Mouse (Mus musculus) limb, embryonic 15.5 days (tissue): ENCODE measurements at regions not wholly inside any gene's neighbourhood (a gene's known extent, or its start where the extent isn't known, plus 50 kb on each side); places are given as distances from the start of the nearest gene placed in this dataset.

Experiments
- ATAC-seq: fragments of 200-750 bp; cut with Nextera tagmentation; 2 replicates; pipeline ENCODE4 v1.8.0; 2017; ENCODE audit warnings: low read depth, moderate TSS enrichment; ENCODE audit not compliant: insufficient number of reproducible peaks, low FRiP score, low TSS enrichment
- H3K27ac ChIP-seq: fragments of 300-500 bp; sonication (generic); 2 replicates; pipeline ENCODE4 v1.5.1; 2015; ENCODE audit warnings: moderate library complexity, mild to moderate bottlenecking, inconsistent platforms
- H3K27me3 ChIP-seq: fragments of 300-500 bp; sonication (generic); 2 replicates; pipeline ENCODE4 v1.6.1; 2015; ENCODE audit warnings: inconsistent platforms
- H3K36me3 ChIP-seq: fragments of 300-500 bp; sonication (generic); 2 replicates; pipeline ENCODE4 v1.6.1; 2015; ENCODE audit warnings: inconsistent platforms
- H3K4me1 ChIP-seq: fragments of 300-500 bp; sonication (generic); 2 replicates; pipeline ENCODE4 v1.6.1; 2015; ENCODE audit warnings: inconsistent platforms
- H3K4me2 ChIP-seq: fragments of 300-500 bp; sonication (generic); 2 replicates; pipeline ENCODE4 v1.6.1; 2015; ENCODE audit warnings: mild to moderate bottlenecking, inconsistent platforms
- H3K4me3 ChIP-seq: fragments of 300-500 bp; sonication (generic); 2 replicates; pipeline ENCODE4 v1.5.1; 2015; ENCODE audit warnings: mild to moderate bottlenecking, inconsistent platforms
- H3K9ac ChIP-seq: fragments of 300-500 bp; sonication (generic); 2 replicates; pipeline ENCODE4 v1.6.1; 2015; ENCODE audit warnings: inconsistent platforms
- H3K9me3 ChIP-seq: fragments of 300-500 bp; sonication (generic); 2 replicates; pipeline ENCODE4 v1.6.1; 2016; ENCODE audit warnings: inconsistent platforms
- WGBS: fragments of 180-500 bp; shearing (Covaris S2); methylation state at CpG from one replicate; pipeline ENCODE4 v1.1.7; 2015; 5-methylcytosine and 5-hydroxymethylcytosine counted together

DNA sequence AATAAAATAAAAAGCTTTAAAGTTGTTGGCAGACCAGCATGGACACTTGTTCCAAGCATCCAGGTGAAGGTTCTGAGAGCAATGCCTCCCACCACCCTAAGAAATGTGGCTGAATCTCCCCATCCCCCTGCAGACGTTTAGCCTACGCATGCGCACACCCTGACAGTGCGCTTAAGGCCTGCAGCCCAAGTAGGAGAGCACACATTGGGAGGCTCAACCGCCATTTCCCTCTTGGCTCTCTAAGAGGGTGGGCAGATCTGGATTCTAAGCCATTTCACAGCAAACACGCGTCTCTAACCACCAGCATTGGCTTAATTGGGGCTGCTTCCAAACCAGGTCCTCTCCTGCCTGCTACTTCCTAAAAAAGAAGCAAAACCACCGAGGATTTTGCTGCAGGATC lies 106.6 kb downstream of the Barhl2 start:
- H3K4me3 ChIP-seq: no peak overlapping the region
- no peak overlapping the region for H3K27ac ChIP-seq
- no peaks in the 10 kb centered on the region for H3K36me3 ChIP-seq
- 73% methylated on average over 8 of the region's 8 CpGs for WGBS
- H3K4me2 ChIP-seq: no peak overlapping the region
- ATAC-seq: no peak
- H3K27me3 ChIP-seq: no peaks in the 10 kb centered on the region
- no peaks in the 10 kb centered on the region for H3K4me1 ChIP-seq
- H3K9ac ChIP-seq: no peak overlapping the region
- no peaks in the 10 kb centered on the region for H3K9me3 ChIP-seq

DNA sequence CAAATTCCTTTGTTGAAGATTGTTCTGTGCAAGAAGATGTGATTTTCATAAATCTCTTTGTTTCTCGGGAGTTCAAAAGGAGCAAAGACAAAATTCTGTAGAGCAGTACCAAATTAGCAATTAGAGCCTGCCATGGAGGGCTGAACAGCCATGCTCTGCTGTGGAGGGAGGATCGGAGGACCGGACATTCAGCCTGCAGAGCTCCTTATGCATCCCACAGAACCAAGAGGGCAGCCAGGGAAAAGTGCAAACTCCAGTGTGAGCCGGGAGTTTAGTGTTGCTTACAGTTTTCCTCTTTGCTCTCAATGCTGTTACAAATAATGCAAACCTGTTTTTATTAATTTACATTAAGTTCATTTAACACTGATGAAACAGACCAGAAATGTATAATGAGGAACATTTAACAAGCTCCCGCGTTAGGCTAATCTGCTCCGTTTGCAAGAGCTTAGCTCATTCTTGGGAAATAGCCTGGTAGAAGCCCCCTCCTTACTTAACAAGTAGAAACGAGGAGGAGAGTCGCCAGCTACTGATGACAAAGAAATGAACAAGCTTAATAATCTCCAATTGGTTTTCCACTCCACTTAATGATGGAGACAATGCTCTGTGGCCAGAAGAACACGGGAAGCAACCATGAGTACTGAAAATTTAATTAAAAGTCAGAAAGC lies 108.0 kb downstream of the Barhl2 start:
- Histone ChIP-seq H3K9ac (no peak overlapping the region), H3K4me2 (no peak overlapping the region), H3K27me3 (peaks cover 4% of the 10 kb centered on the region), H3K27ac (no peak overlapping the region), H3K36me3 (no peaks in the 10 kb centered on the region), H3K4me3 (no peak overlapping the region), H3K4me1 (no peaks in the 10 kb centered on the region), H3K9me3 (no peaks in the 10 kb centered on the region)
- no peak for ATAC-seq
- WGBS: 33% methylated on average over 10 of the region's 10 CpGs

DNA sequence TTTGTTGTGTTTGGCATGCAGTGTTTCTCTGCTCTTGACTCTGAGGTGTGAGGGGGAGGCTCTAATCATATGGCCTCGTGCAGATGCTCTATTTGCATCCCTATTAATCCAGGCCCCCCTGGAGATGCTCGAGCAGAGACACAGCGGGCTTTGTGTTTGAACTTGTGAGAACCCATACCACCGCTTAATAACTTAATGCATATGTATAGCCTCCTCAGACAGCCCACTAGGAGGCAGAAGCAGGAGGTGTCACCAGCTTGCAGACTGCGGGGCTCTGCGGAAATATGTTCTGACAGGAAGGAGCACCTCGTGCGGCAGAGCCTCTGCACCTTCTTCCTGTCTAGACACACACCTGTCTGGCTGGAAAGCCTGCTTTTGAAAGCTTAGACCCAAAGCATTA lies 113.7 kb downstream of the Barhl2 start:
- Histone ChIP-seq H3K9me3 (no peaks in the 10 kb centered on the region), H3K27ac (no peak overlapping the region), H3K36me3 (no peaks in the 10 kb centered on the region), H3K4me3 (no peak overlapping the region), H3K4me1 (no peaks in the 10 kb centered on the region), H3K9ac (no peak overlapping the region), H3K27me3 (peaks cover 14% of the 10 kb centered on the region), H3K4me2 (no peak overlapping the region)
- 5% methylated on average over 8 of the region's 8 CpGs for WGBS
- no peak for ATAC-seq

DNA sequence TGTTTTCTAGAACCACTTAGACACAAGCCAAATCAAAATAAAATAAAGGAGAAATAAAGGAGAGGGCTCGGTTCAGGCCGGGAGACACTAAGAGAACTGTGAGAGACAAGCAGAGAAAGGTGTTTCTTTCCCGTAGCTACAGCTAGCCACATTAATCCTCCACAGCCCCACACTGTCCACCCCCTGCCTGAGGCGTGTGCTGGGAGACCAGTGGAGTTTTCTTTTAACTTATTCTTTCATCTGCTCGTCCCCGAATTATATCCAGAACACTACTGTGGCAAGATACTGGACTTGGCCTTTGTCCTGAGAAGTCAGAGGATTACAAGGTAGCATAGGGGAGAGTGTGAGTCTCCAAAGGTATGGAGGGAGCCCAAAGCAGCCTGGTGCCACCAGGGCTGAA lies 114.4 kb downstream of the Barhl2 start:
- 29% methylated on average over 6 of the region's 6 CpGs for WGBS
- Histone ChIP-seq H3K36me3 (no peaks in the 10 kb centered on the region), H3K9ac (no peak overlapping the region), H3K27me3 (peaks cover 14% of the 10 kb centered on the region), H3K9me3 (no peaks in the 10 kb centered on the region), H3K4me3 (no peak overlapping the region), H3K27ac (no peak overlapping the region), H3K4me2 (no peak overlapping the region), H3K4me1 (no peaks in the 10 kb centered on the region)
- ATAC-seq: no peak

DNA sequence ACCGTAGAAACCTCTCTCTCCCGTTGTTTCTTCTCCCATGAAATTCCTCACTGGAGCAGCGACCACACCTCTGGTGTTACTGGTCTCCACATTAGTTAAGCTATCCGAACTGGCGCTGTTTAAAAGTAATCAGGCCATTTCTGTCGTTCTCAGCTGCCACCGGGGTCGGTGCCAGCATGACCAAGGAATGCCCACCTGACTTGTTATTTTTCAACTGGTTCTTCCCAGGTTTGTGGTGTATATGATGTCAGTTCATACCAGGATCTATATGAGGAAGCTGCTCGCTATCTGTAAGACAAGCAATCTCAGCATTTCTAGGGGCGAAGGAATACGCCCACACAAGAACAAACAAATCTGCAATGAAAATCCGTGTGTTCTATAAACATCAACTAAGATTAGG lies 116.6 kb downstream of the Barhl2 start:
- Histone ChIP-seq H3K9me3 (no peaks in the 10 kb centered on the region), H3K4me3 (no peak overlapping the region), H3K27ac (no peak overlapping the region), H3K4me2 (no peak overlapping the region), H3K9ac (no peak overlapping the region), H3K27me3 (peaks cover 14% of the 10 kb centered on the region), H3K4me1 (no peaks in the 10 kb centered on the region), H3K36me3 (no peaks in the 10 kb centered on the region)
- no peak for ATAC-seq
- WGBS: 63% methylated on average over 12 of the region's 12 CpGs

DNA sequence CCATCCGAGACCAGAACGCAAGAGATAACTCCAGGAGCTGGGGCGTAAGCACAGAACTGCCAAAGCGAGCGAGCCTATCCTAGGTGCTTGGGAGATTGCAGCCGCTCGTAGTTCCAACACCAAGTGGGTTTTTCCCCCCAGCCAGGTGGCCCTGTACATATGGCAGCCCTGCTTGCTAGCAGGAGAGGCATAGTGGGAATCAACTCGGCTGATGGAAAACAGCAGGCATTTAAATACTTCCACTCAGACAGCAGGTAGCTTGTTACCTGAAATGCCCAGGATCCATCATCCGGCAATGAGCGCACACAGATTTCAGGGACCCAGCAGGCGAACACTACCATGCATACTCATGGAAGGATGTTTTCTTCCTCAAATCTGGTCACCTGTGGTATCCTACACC lies 122.3 kb downstream of the Barhl2 start:
- H3K4me1 ChIP-seq: 0 out of 2 replicates have a peak, but pooled peaks cover 3% of the 10 kb centered on the region
- H3K4me2 ChIP-seq: no peak overlapping the region
- H3K27ac ChIP-seq: no peak overlapping the region
- H3K36me3 ChIP-seq: no peaks in the 10 kb centered on the region
- H3K9me3 ChIP-seq: no peaks in the 10 kb centered on the region
- H3K9ac ChIP-seq: no peak overlapping the region
- WGBS: 76% methylated on average over 11 of the region's 11 CpGs
- no peaks in the 10 kb centered on the region for H3K27me3 ChIP-seq
- no peak for ATAC-seq
- H3K4me3 ChIP-seq: no peak overlapping the region

DNA sequence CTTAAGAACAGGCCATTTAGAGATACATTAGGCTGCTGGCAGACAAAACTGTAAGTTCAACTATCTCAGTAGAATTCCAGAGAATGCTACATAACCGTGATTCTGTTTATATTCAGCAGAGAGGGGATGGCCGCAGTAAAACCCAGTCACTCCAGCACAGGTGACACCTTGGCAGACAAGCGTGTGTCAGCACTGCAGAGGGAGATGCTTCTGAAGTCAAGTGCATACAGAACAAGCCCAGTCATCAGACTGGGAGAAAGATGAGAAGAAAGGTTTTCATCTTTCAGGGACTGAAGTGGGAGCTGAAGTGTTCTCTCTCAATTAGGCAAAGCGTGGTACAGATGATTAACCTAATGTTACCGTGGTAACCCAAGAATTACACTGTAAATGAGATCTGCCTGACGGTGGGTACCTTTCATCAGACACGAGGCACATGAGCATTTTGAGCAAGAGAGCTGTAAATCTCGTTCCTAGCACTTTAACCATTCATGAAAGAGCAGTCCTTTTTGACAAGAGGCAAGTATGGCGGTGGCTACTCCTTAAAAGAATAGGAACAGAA lies 130.3 kb downstream of the Barhl2 start:
- Histone ChIP-seq H3K4me1 (no peaks in the 10 kb centered on the region), H3K9me3 (no peaks in the 10 kb centered on the region), H3K4me2 (no peak overlapping the region), H3K27ac (no peak overlapping the region), H3K4me3 (no peak overlapping the region), H3K27me3 (no peaks in the 10 kb centered on the region), H3K9ac (no peak overlapping the region), H3K36me3 (no peaks in the 10 kb centered on the region)
- no peak for ATAC-seq
- 56% methylated on average over 9 of the region's 9 CpGs for WGBS

DNA sequence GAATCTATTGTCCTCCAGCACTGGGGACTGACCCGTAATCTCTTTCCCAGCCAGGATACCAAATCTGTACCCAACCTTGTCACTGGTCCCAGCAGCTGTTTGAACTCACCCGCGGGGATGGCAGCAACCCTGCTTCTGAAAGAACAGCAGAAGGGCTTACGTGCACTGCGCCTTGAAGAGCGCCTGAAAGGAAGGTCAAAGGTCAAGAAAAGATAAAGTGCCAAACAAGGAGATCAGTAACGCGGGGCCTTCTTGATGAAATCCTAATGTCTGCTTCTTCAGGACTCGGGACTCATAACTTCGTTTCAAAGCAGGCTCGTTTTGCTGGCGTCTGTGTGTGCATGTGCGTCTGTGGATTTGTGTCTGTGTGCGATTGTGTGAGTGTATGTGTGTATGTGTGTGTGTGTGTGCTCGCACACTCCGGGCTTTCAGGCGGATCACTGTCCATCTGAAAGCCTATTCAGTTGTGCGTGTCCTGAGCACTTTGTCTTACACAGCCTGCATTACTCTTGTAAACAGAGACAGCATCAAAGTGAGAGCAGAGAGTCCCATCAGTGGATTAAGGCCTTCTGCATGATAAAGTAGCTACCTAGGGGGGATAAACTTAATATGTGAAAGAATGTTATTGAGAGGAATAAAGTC lies 135.3 kb downstream of the Barhl2 start:
- 49% methylated on average over 18 of the region's 18 CpGs for WGBS
- Histone ChIP-seq H3K36me3 (no peaks in the 10 kb centered on the region), H3K27ac (no peak overlapping the region), H3K9ac (no peak overlapping the region), H3K4me3 (no peak overlapping the region), H3K9me3 (no peaks in the 10 kb centered on the region), H3K27me3 (no peaks in the 10 kb centered on the region), H3K4me1 (no peaks in the 10 kb centered on the region), H3K4me2 (no peak overlapping the region)
- ATAC-seq: no peak

DNA sequence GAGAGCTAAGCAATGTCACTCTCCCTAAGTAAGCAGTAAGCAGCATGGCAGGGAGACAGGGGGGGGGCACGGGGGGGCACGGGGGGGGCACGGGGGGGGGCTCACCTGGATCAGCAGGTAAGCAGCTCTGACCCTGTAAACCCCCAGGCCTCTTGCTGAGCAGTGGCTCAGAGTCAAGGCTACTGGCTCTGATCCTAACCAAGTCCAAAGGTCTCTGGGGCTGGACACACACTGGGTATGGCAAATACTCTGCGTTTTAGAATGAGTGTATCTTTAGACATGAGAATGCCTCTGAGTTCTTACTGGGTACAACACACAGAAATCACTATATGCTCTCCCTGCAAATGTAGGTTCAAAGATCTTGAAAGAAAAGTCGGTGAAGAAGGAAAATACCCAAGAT lies 136.5 kb downstream of the Barhl2 start:
- no peaks in the 10 kb centered on the region for H3K36me3 ChIP-seq
- no peak overlapping the region for H3K9ac ChIP-seq
- no peak overlapping the region for H3K4me2 ChIP-seq
- H3K9me3 ChIP-seq: no peaks in the 10 kb centered on the region
- no peak for ATAC-seq
- no peaks in the 10 kb centered on the region for H3K4me1 ChIP-seq
- no peaks in the 10 kb centered on the region for H3K27me3 ChIP-seq
- no peak overlapping the region for H3K27ac ChIP-seq
- WGBS: 47% methylated on average over 5 of the region's 5 CpGs
- H3K4me3 ChIP-seq: no peak overlapping the region

DNA sequence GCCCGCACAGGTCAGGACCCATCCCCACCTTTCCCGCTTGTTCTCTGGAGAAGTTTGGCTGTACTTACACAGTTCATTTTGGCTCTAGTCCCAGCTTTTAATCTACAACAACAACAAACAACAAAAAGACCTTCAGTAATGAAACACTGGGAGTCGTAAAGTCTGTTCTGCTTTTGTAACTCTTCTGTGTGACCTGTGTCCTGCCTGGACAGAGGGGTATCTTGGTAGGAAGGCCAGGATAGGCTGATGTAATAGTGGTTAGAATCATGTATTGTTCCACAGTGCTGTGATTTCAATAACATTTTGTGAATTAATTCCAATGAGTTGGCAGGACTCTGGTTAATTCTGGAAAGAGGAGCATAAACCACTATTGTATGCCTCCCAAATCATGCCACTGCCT lies 136.9 kb downstream of the Barhl2 start:
- Histone ChIP-seq H3K27ac (no peak overlapping the region), H3K27me3 (no peaks in the 10 kb centered on the region), H3K9ac (no peak overlapping the region), H3K4me3 (no peak overlapping the region), H3K36me3 (no peaks in the 10 kb centered on the region), H3K4me2 (no peak overlapping the region), H3K4me1 (no peaks in the 10 kb centered on the region), H3K9me3 (no peaks in the 10 kb centered on the region)
- ATAC-seq: no peak
- WGBS: 60% methylated on average over 3 of the region's 3 CpGs

DNA sequence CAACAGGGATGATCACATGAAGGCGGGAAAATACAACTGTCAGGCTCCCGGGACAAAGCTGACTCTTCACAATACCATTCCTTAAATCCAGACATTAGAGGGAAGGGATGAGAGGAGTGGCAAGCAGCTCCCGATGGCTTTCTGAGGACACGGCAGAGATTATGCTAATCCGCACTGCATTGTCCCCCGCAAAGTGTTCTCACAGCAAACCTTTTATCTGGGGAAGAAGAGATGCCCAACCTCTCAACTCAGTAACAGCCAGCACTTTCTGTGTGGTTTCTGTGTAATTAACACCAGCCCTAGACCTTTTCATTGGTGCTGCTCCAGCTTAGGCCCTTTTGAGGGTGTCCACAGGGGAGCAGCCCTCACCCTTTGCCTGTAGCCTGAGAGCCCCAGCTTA lies 137.9 kb downstream of the Barhl2 start:
- Histone ChIP-seq H3K27me3 (no peaks in the 10 kb centered on the region), H3K9ac (no peak overlapping the region), H3K9me3 (no peaks in the 10 kb centered on the region), H3K4me2 (no peak overlapping the region), H3K4me1 (no peaks in the 10 kb centered on the region), H3K27ac (no peak overlapping the region), H3K4me3 (no peak overlapping the region), H3K36me3 (no peaks in the 10 kb centered on the region)
- no peak for ATAC-seq
- WGBS: 42% methylated on average over 6 of the region's 6 CpGs

DNA sequence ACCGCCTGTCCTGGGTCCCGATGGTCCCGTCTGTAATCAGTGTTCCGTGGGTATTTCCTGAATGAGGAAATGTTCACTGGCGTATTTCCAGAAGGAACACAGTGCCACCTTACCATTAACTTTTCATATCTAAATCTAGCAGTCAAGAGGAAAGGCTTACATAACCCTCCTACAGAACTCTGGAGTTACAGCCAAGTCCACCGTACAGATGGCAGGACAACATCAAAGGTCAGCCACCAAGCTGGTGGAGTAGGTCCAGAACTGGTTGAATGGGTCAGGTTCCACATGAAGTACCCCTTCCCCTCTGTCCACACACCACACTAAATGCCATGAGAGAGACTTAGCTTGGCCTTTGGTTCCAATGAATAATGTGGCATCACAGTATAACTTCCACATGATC lies 139.7 kb downstream of the Barhl2 start:
- Histone ChIP-seq H3K9ac (no peak overlapping the region), H3K36me3 (no peaks in the 10 kb centered on the region), H3K27ac (no peak overlapping the region), H3K9me3 (no peaks in the 10 kb centered on the region), H3K4me2 (no peak overlapping the region), H3K4me1 (no peaks in the 10 kb centered on the region), H3K4me3 (no peak overlapping the region), H3K27me3 (no peaks in the 10 kb centered on the region)
- 87% methylated on average over 6 of the region's 6 CpGs for WGBS
- no peak for ATAC-seq
